In genomic region chr2:122636686-122637085, GRCm38 (mm10) we compare ENCODE assay signal across 8 mouse cellular contexts. TPM values are rescaled to one million over a fixed set of nuclear protein-coding genes. Genes with fewer than 3 reads are reported as not detected.
A peak's percentile ranks its signal among the peaks of the same experiment; 100 is the strongest.
DNase-seq lines count a peak whose midpoint lies in the region; ATAC-seq and TF ChIP-seq lines count a peak whose summit lies in the region.

Gene AA467197, plus strand, starts transcription at chr2:122636986.

- no peak for TF ChIP-seq CTCF in lung, embryonic 14.5 days (IDR thresholded peaks at IDR 0.05; ENCODE audit: low read depth)

- no peaks in the 10 kb centered on the region for H3K9me3 ChIP-seq in lung, embryonic 14.5 days (ENCODE audit: low read depth, low read length)
- no peaks in the 10 kb centered on the region for H3K9me3 ChIP-seq in forebrain, embryonic 11.5 days (ENCODE audit: control insufficient read depth, low read length)
- H3K9me3 ChIP-seq in limb, embryonic 12.5 days: no peaks in the 10 kb centered on the region
- no peaks in the 10 kb centered on the region for H3K9me3 ChIP-seq in neural tube, embryonic 15.5 days (replicated peaks)

- no peak for DNase-seq in lung, embryonic 14.5 days
- DNase-seq in lung, adult 18-20 months: no peak
- DNase-seq in forebrain, embryonic 11.5 days (ENCODE audit: low spot score): no peak
- no peak for DNase-seq in frontal cortex, adult 2 months (ENCODE audit: extremely low spot score in 1 of 2, low spot score in 1 of 2)
- DNase-seq in urinary bladder, postnatal 25 days (ENCODE audit: low spot score): no peak
- DNase-seq in left cerebral cortex, postnatal 25 days (ENCODE audit: low spot score in 2 of 2): no peak

- H3K4me2 ChIP-seq in lung, embryonic 14.5 days: peak within 1 kb of the TSS; percentile 66
- H3K4me2 ChIP-seq in forebrain, embryonic 11.5 days (ENCODE audit: low read depth, low read length, severe bottlenecking): peak within 1 kb of the TSS; percentile 60
- peak within 1 kb of the TSS; percentile 69 for H3K4me2 ChIP-seq in limb, embryonic 12.5 days
- H3K4me2 ChIP-seq in neural tube, embryonic 15.5 days: peak within 1 kb of the TSS; percentile 74

- H3K4me3 ChIP-seq in lung, embryonic 14.5 days (ENCODE audit: low read depth, low read length): peak within 1 kb of the TSS; percentile 34
- peak within 1 kb of the TSS; percentile 24 for H3K4me3 ChIP-seq in forebrain, embryonic 11.5 days (ENCODE audit: low read depth, low read length)
- peak within 1 kb of the TSS; percentile 38 for H3K4me3 ChIP-seq in limb, embryonic 12.5 days (replicated peaks)
- H3K4me3 ChIP-seq in neural tube, embryonic 15.5 days (replicated peaks): peak within 1 kb of the TSS; percentile 38

- peak within 1 kb of the TSS; percentile 33; the same call in 1 of the 2 replicates for H3K9ac ChIP-seq in lung, embryonic 14.5 days
- 0 out of 2 replicates have a peak within 1 kb of the TSS, but pooled peaks have one; percentile 25 for H3K9ac ChIP-seq in forebrain, embryonic 11.5 days (ENCODE audit: low read length)
- peak within 1 kb of the TSS; percentile 40; the same call in 1 of the 2 replicates for H3K9ac ChIP-seq in limb, embryonic 12.5 days (replicated peaks)
- peak within 1 kb of the TSS; percentile 43 for H3K9ac ChIP-seq in neural tube, embryonic 15.5 days (replicated peaks)

- ATAC-seq in lung, embryonic 14.5 days (ENCODE audit: insufficient read depth): no peak
- ATAC-seq in forebrain, embryonic 11.5 days (replicated peaks; ENCODE audit: low FRiP score): no peak
- no peak for ATAC-seq in limb, embryonic 12.5 days (ENCODE audit: insufficient number of reproducible peaks, insufficient read depth, low FRiP score, low TSS enrichment, low read depth)
- ATAC-seq in neural tube, embryonic 15.5 days (ENCODE audit: low FRiP score): no peak

- H3K27ac ChIP-seq in lung, embryonic 14.5 days (ENCODE audit: low read depth): no peak within 1 kb of the TSS
- H3K27ac ChIP-seq in forebrain, embryonic 11.5 days (ENCODE audit: low read depth, low read length): no peak within 1 kb of the TSS
- no peak within 1 kb of the TSS for H3K27ac ChIP-seq in limb, embryonic 12.5 days
- H3K27ac ChIP-seq in neural tube, embryonic 15.5 days (replicated peaks): no peak within 1 kb of the TSS

- H3K36me3 ChIP-seq in lung, embryonic 14.5 days (ENCODE audit: insufficient read depth): peaks cover 21% of the 10 kb centered on the region
- no peaks in the 10 kb centered on the region; the same call in 1 of the 2 replicates for H3K36me3 ChIP-seq in forebrain, embryonic 11.5 days (ENCODE audit: control insufficient read depth, insufficient read depth, low read length)
- H3K36me3 ChIP-seq in limb, embryonic 12.5 days: peaks cover 22% of the 10 kb centered on the region
- H3K36me3 ChIP-seq in neural tube, embryonic 15.5 days: peaks cover 19% of the 10 kb centered on the region

- intact Hi-C loops in left cerebral cortex, postnatal 25 days (cut with DNase I): loop anchor here (1.0 to 10.0 kb wide), 2 partner anchors 32 to 118 kb away; no protein-coding TSS in a partner anchor

- 42% methylated on average over 3 of the region's 3 CpGs for WGBS in lung, embryonic 14.5 days
- WGBS in forebrain, embryonic 11.5 days: 68% methylated on average over 3 of the region's 3 CpGs
- WGBS in limb, embryonic 12.5 days: 61% methylated on average over 3 of the region's 3 CpGs
- 63% methylated on average over 3 of the region's 3 CpGs for WGBS in neural tube, embryonic 15.5 days

- H3K4me1 ChIP-seq in lung, embryonic 14.5 days (ENCODE audit: insufficient read depth): no peaks in the 10 kb centered on the region
- H3K4me1 ChIP-seq in forebrain, embryonic 11.5 days (replicated peaks; ENCODE audit: control insufficient read depth, insufficient read depth, low read length): 0 out of 2 replicates have a peak, but pooled peaks cover under 1% of the 10 kb centered on the region
- peaks cover 9% of the 10 kb centered on the region; the same call in 1 of the 2 replicates for H3K4me1 ChIP-seq in limb, embryonic 12.5 days (replicated peaks)
- H3K4me1 ChIP-seq in neural tube, embryonic 15.5 days: peaks cover 14% of the 10 kb centered on the region

- peaks cover 16% of the 10 kb centered on the region for H3K27me3 ChIP-seq in lung, embryonic 14.5 days (ENCODE audit: insufficient read depth, low read length)
- H3K27me3 ChIP-seq in forebrain, embryonic 11.5 days (ENCODE audit: control insufficient read depth, insufficient read depth, low read length): no peaks in the 10 kb centered on the region; the same call in 1 of the 2 replicates
- H3K27me3 ChIP-seq in limb, embryonic 12.5 days: peaks cover 14% of the 10 kb centered on the region
- H3K27me3 ChIP-seq in neural tube, embryonic 15.5 days (replicated peaks): peaks cover 21% of the 10 kb centered on the region

RNA-seq across cellular contexts. Expression of gene AA467197, which starts in this region (rescaled TPM):
- not detected in 2 replicates for polyA plus RNA-seq in lung, embryonic 14.5 days (2014; fragmentation: Nextera tagmentation; extraction: Ambion mirVana)
- polyA plus RNA-seq in forebrain, embryonic 11.5 days (2014; fragmentation: Nextera tagmentation; extraction: Ambion mirVana): 0.27 and 0.51 TPM in 2 replicates
- 0.41 and 0.47 TPM in 2 replicates for polyA plus RNA-seq in limb, embryonic 12.5 days (2016; fragmentation: Nextera tagmentation; extraction: Ambion mirVana)
- 1.1 and 5.5 TPM in 2 replicates for polyA plus RNA-seq in neural tube, embryonic 15.5 days (2015; fragmentation: Nextera tagmentation; extraction: Ambion mirVana)
- polyA plus RNA-seq in frontal cortex, adult 2 months (2012; rRNA removed): 0.57 and 0.68 TPM in 2 replicates
- total RNA-seq in left cerebral cortex, postnatal 25 days (2021): not detected
